Mouse (Mus musculus) G1E-ER4 (cell line): ENCODE results near the gene Fgfr2. TPM values are rescaled to one million over a fixed set of nuclear protein-coding genes. Genes with fewer than 3 reads are reported as not detected.

Source experiments
- GATA1 ChIP-seq: IDR thresholded peaks from one replicate; pipeline ENCODE4 v1.8.0; 2012; ENCODE audit warnings: low read length, inconsistent platforms
- polyA plus RNA-seq: library from polyadenylated mRNA; stranded (reverse); fragments of >175 nt; gene quantifications from 2 replicates; pipeline ENCODE4 v1.2.3, GENCODE M21; 2012

Fgfr2 gene
- polyA plus RNA-seq, 1 experiment: not detected

DNA sequence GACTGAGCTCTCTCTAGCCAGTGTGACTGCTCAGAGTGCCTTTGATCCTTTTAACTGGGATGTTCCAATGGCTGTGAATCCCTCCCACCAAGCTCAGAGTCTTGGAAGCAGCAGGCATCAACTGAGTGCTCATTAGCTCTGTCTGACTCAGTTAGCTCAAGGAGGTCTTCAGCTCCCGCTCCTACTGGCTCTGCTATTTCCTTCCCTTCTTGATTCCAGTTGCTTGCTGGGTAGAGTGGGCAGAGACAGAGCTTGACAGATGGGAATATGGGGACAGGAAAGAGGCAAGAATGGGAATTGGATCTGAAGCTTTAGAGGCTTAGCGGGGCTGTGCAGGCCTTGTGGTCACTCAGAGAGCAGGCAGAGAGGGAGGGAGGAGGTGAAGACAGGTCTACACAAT is 948.9 kb downstream of the Fgfr2 start:
- TF ChIP-seq GATA1: no peak

DNA sequence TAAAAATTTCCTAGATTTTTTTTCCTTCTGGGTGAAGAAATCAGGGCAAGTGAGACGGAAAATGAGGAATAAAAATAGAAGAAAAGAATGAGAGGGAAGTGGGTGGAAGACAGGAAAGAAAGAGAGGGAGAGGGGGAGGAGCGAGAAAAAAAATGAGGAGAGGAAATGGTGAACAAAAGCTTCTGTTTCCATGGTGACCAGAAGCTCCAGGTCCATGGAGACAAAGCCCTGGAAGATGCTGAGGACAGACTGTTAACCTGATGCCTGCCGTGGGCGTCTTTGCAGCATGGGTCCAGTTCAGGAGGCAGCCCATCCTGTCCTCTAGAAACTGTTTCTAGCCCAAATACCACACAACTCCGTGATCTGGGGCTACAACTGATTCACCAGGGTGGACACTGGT is 950.9 kb downstream of the Fgfr2 start:
- no peak for TF ChIP-seq GATA1

DNA sequence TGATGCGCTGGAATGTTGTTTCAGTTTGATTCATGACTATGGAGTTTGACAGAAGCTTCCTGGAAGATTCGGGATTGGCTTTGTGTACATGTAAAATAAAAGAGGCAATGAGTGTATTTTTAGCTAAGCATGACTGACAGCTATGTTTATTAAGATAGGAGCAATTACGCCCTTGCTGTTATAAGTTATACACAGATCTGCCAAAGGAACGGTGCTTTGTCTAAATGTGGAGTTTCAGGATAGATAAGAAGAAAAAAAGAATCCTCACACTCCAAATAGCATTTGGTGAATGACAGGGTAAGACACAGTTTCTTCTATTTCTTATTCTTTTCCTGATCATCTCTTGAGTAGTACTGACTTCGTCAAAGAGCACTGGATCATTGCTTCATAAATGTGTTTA is 951.4 kb downstream of the Fgfr2 start:
- TF ChIP-seq GATA1: no peak

DNA sequence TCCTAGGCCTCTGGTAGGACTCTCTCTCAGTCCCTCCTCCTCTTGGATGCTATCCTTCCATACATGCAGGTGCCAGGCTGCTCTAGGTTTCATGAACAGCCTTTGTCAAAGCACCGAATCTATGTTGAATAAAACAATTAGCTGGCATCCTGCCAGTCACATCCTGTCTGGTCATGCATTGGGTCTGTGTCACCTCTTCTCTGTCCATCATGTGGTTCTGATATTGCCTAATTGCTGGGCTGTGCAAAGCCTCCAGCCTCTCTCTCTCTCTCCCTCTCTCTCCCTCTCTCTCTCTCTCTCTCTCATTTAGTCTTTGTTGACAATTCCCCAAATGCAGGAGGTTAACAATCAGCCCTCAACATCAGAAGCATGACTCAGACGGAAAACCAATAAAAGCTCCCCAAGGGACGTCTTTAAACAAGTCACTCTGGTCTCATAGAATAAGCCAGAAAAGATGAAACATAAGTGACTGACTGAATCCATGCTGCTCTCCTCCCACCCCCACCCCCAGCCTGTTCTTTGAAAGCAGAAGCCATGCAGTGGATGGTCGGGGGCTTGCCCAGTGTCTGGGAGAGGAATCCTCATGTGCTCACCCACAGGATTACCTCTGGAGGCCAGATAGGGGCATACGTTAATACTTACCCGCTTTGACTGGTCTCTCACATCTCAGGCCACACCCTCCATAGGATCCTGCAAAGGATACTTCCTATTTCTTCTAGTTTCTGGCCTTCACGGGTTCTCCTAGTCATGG is 953.6 kb downstream of the Fgfr2 start:
- TF ChIP-seq GATA1: no peak

DNA sequence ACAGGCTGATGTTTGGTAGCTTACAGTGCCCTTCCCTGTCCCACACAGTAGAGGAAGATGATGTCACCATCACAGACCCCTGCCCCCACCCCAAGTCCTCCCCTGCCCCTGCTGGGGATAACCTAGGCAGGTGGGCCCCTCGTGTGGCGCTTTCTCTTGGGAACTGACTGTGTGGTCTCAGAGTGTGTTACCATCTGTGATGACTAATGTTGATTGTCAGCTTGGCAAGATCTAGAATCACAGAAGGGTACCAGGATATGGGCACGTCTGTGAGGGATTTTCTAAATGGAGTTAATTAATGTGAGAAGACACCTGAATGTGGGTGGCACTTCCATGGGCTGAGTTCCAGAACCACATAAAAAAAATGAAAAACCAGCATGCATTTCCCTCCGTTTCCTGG is 955.9 kb downstream of the Fgfr2 start:
- no peak for TF ChIP-seq GATA1

DNA sequence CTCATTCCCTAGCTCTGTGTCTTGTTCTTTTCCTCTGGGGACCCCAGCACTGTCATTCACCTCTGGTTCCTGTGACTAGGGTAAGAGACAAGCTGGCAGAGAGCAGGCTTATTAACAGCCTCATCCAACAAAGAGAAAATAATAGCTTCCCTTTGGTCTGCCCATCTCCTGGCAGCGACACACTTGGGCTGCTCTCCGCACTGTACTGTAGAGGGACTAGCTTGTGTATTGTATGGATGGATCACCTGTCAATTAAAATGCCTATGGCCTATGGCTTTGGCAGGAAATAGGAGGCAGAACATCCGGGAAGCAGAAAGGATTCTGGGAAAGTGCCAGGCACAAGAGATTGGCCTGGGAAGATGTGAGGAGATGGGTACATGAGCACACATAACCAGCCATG is 960.9 kb downstream of the Fgfr2 start:
- TF ChIP-seq GATA1: no peak

DNA sequence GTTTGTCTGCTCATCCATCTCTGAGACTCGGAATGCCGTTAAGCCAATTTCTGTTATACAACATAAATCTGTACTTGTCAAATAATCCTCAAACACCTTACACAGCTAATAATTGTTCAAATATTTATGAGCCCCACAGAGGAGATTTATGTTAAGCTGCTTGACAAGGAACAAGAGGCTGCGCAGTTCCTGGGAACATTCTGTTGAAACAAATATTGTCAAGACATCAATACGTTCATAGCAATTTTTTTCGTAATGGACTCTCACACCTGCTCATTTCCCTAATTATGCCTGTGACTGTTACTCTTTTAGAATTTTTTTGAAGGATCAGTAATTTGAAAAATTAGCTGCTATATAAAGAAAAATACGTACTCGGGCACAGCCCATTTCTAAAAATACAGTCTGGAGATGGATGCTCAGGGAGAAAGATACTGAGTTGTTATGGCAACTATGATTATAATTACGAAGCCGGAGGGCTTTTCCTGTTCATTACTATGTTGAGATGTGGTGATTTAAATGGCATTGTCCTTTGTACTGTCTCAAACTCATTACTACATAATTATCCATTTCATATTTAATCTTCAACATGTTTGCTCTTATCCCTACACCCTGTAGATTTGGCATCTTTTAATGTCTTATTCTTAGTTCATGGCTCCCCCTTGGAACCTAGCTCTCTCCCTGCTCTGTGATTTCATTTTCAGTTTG is 964.7 kb downstream of the Fgfr2 start:
- TF ChIP-seq GATA1: no peak

DNA sequence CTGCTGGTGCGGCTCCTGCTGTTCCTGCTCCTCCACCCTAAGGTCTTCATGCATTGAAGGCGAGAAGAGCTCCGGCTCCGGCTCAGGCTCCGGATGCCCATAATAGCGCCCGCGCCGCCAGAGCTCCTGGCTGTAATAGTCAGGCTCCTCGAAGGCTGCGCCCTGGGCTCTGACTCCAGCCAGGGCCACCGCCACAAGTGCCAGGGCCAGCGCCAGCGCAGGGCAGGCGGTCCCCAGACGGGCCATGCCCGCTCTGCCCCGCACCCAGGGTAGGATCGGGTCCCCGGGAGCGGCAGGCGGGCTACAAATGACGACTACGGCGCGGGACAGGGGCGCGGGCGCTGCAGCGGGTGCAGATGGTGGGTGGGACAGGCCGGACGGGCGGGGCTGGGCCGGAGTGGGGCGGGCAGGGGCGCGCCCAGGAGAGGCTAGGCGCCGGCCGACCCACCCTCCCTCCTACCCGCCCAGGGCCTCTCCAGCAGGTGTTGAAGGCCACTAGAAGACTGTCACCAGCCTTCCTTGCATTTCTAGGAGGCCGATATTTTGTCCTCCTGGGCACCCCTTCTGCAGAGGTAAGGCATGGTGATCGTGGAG is 968.7 kb downstream of the Fgfr2 start, which contains the start of gene Cpxm2:
Cpxm2 (minus strand) TSS at position 372 of the 594 bp plus-strand sequence.
- TF ChIP-seq GATA1: no peak

DNA sequence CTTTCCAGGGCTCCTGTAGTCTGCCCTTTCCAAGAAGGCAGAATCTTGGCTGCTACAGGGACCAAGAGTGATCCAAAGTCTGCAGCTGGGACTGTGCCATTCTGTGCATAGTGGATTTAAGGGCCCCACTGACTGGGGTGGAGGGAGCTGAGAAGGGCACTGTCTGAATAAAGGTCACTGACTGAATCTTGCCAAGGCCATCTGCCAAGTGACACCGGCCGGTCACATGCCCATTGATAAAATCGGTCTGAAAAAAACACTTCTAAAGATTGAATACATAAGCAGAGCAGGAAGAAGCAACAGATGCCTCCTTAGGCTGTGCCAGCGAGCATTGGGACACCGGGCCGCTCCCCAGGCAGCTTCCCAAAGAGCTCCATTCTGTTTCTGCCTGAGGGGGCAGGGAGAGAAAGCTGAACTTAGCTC is 969.4 kb downstream of the Fgfr2 start:
- no peak for TF ChIP-seq GATA1

DNA sequence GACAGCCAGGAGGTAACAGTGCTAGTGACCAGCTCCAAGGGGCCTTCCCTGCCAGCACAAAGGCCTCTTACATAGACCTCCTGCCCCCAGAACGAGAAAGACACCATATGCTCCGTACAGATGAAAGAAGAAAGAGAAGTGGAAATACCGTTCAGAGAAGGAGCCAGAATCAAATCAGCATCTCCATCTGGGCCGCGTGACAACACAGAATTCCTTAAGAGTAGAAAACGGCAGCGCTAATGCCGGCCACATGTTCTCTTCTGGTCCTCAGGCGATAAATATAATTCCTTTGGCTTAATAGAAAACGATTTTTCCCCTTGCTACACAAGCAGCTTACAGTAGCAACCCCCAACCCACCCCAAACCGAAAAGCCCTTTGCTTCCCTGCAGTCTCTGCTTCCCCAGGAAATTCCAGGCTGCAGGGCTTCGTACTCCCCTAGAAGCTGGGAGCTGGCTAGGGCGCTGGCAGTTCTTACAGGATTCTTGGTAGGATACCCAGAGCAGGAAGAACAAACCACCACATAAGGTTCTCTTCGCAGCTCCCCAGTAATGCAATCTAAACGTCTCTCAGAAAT is 977.8 kb downstream of the Fgfr2 start:
- no peak for TF ChIP-seq GATA1

DNA sequence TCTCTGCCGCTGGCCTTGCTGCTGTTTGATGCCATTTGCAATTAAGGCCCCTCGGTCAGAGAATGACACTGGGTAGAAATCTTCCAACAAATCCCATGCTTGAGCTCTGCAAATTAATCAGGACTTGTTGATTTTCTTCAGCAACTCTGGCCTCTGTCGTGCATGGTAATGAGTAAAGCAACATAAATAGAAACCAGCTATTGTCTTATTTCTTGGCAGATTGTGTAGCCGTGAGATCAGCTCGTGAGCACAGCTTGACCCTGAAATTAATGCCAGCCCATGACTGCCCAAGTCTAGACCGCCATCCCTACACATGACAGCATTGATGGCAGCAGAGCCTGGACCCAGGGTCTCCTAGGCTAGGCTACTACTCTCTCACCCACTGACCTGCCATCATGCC is 994.5 kb downstream of the Fgfr2 start:
- no peak for TF ChIP-seq GATA1

DNA sequence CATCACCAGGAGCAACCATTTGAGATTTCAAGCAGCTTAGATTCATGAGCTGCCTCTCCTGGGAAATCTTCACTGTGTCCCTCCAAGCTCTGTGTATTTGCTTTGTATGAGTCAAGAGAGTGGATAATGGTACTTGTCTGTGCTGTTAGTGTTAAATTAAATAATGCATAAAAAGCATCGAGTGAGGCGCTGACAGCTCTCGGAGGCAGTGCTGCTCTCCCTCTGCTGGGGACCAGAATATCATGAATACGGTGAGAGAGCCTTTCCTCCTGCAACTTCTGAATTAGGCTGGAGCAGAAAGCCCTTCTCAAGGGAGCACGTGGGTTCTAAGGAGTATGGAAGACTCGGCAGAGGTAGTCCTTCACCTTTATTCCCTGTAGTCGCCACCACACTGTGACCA is 998.2 kb downstream of the Fgfr2 start:
- TF ChIP-seq GATA1: no peak

DNA sequence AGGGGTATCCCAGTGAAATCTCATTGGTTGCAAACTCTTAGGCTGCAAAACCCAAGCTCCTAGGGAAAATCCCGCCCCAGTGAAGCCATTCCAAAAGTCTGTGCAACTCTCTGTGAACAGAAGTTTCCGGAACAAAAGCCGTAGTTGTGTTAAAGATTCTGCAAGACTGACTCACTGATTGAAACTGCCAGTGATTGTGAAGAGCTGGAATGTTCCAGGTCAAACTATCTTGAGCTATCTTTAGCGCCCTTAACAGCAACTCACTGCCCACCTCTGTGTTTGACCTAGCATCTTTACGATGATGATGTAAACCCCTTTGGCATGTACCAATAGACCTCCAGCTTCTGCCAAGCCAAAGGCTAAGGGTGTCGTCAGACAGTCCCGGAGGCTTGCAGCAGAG is 999.9 kb downstream of the Fgfr2 start:
- TF ChIP-seq GATA1: no peak

DNA sequence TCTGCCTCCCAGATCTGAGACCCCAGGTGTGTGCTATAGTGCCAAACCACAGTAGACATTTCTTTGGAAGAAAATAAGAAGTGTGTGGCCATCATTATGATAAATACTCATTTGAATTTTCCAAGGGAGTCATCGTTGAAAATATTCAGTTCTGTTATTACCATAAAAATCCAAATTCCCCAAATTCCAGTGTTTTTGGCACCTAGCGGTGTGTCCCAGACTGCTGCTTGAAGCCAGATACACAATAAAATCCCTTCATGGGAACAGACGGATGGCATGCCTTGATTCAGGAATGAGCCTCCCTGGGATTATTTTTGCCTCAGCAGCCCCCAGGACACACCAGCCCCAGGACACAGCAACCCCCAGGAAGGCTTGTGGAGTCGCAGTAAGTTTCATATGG is 1003.3 kb downstream of the Fgfr2 start:
- TF ChIP-seq GATA1: no peak

DNA sequence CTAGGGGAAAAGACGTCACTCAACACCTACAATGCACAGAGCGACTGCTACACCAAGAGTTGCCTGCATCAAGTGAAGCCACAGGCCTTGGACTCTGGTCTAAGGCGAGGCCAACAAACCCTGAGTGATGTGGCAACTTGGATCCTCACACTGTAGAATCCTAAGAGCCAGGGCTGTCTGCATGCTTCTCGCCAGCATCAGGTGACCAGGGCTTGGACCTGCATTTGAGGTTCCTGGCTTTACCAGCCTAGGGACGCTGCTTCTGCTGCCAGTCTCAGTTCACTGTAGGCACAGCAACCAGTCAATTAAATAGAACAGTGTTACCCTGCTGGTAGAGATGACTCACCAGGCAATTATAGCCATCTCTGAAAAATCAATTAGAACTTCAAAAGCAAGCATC is 1011.4 kb downstream of the Fgfr2 start:
- TF ChIP-seq GATA1: no peak

DNA sequence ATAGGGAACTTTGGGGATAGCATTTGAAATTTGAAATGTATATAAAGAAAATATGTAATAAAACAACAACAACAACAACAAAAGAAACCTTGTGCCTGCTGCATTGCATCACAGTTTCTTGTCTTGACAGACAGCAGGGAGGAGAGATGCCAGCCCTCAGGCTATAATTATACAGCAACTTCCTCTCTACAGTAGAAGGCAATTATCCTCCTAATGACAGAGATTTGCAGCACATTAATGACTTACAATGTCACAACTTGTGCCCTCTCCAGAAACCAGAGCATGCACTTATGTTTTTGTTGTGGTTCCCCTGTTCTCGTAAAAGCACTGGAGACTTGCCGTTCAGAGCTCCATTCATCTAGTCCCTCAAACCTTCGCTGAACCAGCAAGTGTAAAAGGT is 1012.8 kb downstream of the Fgfr2 start:
- no peak for TF ChIP-seq GATA1
